Mouse (Mus musculus): ENCODE measurements around the gene Tenm4. TPM values are rescaled to one million over a fixed set of nuclear protein-coding genes. Genes with fewer than 3 reads are reported as not detected.

Tenm4 gene
- polyA plus RNA-seq, 2 experiments = 0.11 to 0.28 TPM

GRCm38 (mm10) chr7:96799816-96800215, 628.8 kb downstream of the Tenm4 start:
- DNase-seq (ENCODE audit: low read depth in 3 of 3, low spot score in 3 of 3) (no peak), ATAC-seq (ENCODE audit: insufficient read depth) (no peak)
- Histone ChIP-seq H3K36me3 (replicated peaks; ENCODE audit: control insufficient read depth, insufficient read depth, low read depth) (no peaks in the 10 kb centered on the region), H3K4me3 (ENCODE audit: insufficient read depth in 1 of 2, low read depth in 2 of 2, low read length in 2 of 2) (no peak overlapping the region), H3K9me3 (ENCODE audit: control insufficient read depth, low read length) (no peaks in the 10 kb centered on the region), H3K4me2 (ENCODE audit: low read depth) (no peak overlapping the region), H3K27ac (no peak overlapping the region), H3K4me1 (replicated peaks; ENCODE audit: control insufficient read depth in 2 of 2, insufficient read depth in 2 of 2, low read length in 1 of 2) (peaks cover 0 to 7% of the 10 kb centered on the region in 2 experiments; a peak in 2 of 4 replicates), H3K27me3 (ENCODE audit: control insufficient read depth, insufficient read depth, low read length) (peaks cover 2% of the 10 kb centered on the region), H3K9ac (replicated peaks) (no peak overlapping the region)
- TF ChIP-seq EP300 (IDR thresholded peaks at IDR 0.05; ENCODE audit: low read depth) (no peak), CTCF (IDR thresholded peaks at IDR 0.05; ENCODE audit: low read depth) (no peak)
- 45% methylated on average over 5 of the region's 5 CpGs for WGBS (ENCODE audit: insufficient replicate concordance)

GRCm38 (mm10) chr7:96801368-96801767, 630.3 kb downstream of the Tenm4 start:
- TF ChIP-seq EP300 (IDR thresholded peaks at IDR 0.05; ENCODE audit: low read depth) = no peak
- TF ChIP-seq CTCF (IDR thresholded peaks at IDR 0.05; ENCODE audit: low read depth) = no peak
- Histone ChIP-seq H3K9me3 (ENCODE audit: control insufficient read depth, low read length) (no peaks in the 10 kb centered on the region), H3K27me3 (ENCODE audit: control insufficient read depth, insufficient read depth, low read length) (peaks cover 2% of the 10 kb centered on the region), H3K4me3 (ENCODE audit: insufficient read depth in 1 of 2, low read depth in 2 of 2, low read length in 2 of 2) (no peak overlapping the region), H3K4me1 (replicated peaks; ENCODE audit: control insufficient read depth in 2 of 2, insufficient read depth in 2 of 2, low read length in 1 of 2) (peaks cover 0 to 3% of the 10 kb centered on the region in 2 experiments; a peak in 1 of 4 replicates), H3K36me3 (replicated peaks; ENCODE audit: control insufficient read depth, insufficient read depth, low read depth) (no peaks in the 10 kb centered on the region), H3K27ac (no peak overlapping the region), H3K9ac (replicated peaks) (no peak overlapping the region), H3K4me2 (ENCODE audit: low read depth) (no peak overlapping the region)
- ATAC-seq (ENCODE audit: insufficient read depth) = no peak
- 15% methylated on average over 9 of the region's 9 CpGs for WGBS (ENCODE audit: insufficient replicate concordance)
- no peak for DNase-seq (ENCODE audit: low read depth in 3 of 3, low spot score in 3 of 3)

- WGBS (ENCODE audit: insufficient replicate concordance) = 61% methylated on average over 3 of the region's 3 CpGs
Observed at GRCm38 (mm10) chr7:96802216-96802615, 631.2 kb downstream of the Tenm4 start.

GRCm38 (mm10) chr7:96806561-96806960, 635.5 kb downstream of the Tenm4 start:
- 60% methylated on average over 1 of the region's 1 CpGs for WGBS (ENCODE audit: insufficient replicate concordance)
- H3K27ac ChIP-seq = no peak overlapping the region
- H3K4me1 ChIP-seq (replicated peaks; ENCODE audit: control insufficient read depth in 2 of 2, insufficient read depth in 2 of 2, low read length in 1 of 2) = peaks cover 0 to 1% of the 10 kb centered on the region in 2 experiments; a peak in 1 of 4 replicates
- ATAC-seq (ENCODE audit: insufficient read depth) = no peak
- H3K4me3 ChIP-seq (ENCODE audit: insufficient read depth in 1 of 2, low read depth in 2 of 2, low read length in 2 of 2) = no peak overlapping the region
- H3K27me3 ChIP-seq (ENCODE audit: control insufficient read depth, insufficient read depth, low read length) = peaks cover 2% of the 10 kb centered on the region; the same call in 1 of the 2 replicates
- no peak overlapping the region for H3K9ac ChIP-seq (replicated peaks)
- no peaks in the 10 kb centered on the region for H3K9me3 ChIP-seq (ENCODE audit: control insufficient read depth, low read length)
- no peak for DNase-seq (ENCODE audit: low read depth in 3 of 3, low spot score in 3 of 3)
- no peaks in the 10 kb centered on the region for H3K36me3 ChIP-seq (replicated peaks; ENCODE audit: control insufficient read depth, insufficient read depth, low read depth)
- no peak overlapping the region for H3K4me2 ChIP-seq (ENCODE audit: low read depth)
- TF ChIP-seq CTCF (IDR thresholded peaks at IDR 0.05; ENCODE audit: low read depth) = no peak
- TF ChIP-seq EP300 (IDR thresholded peaks at IDR 0.05; ENCODE audit: low read depth) = no peak

More at GRCm38 (mm10) chr7:96802216-96802615, 631.2 kb downstream of the Tenm4 start:
- Histone ChIP-seq H3K9ac (replicated peaks) (no peak overlapping the region), H3K27me3 (ENCODE audit: control insufficient read depth, insufficient read depth, low read length) (peaks cover 2% of the 10 kb centered on the region), H3K27ac (no peak overlapping the region), H3K4me2 (ENCODE audit: low read depth) (no peak overlapping the region), H3K4me3 (ENCODE audit: insufficient read depth in 1 of 2, low read depth in 2 of 2, low read length in 2 of 2) (no peak overlapping the region), H3K36me3 (replicated peaks; ENCODE audit: control insufficient read depth, insufficient read depth, low read depth) (no peaks in the 10 kb centered on the region), H3K4me1 (replicated peaks; ENCODE audit: control insufficient read depth in 2 of 2, insufficient read depth in 2 of 2, low read length in 1 of 2) (peaks cover 0 to 2% of the 10 kb centered on the region in 2 experiments; a peak in 1 of 4 replicates), H3K9me3 (ENCODE audit: control insufficient read depth, low read length) (no peaks in the 10 kb centered on the region)
- TF ChIP-seq CTCF (IDR thresholded peaks at IDR 0.05; ENCODE audit: low read depth) (no peak), EP300 (IDR thresholded peaks at IDR 0.05; ENCODE audit: low read depth) (no peak)
- no peak for DNase-seq (ENCODE audit: low read depth in 3 of 3, low spot score in 3 of 3)
- ATAC-seq (ENCODE audit: insufficient read depth) = no peak

GRCm38 (mm10) chr7:96807281-96808058, 636.4 kb downstream of the Tenm4 start:
- Histone ChIP-seq H3K27me3 (ENCODE audit: control insufficient read depth, insufficient read depth, low read length) (peaks cover 2% of the 10 kb centered on the region; the same call in 1 of the 2 replicates), H3K9me3 (ENCODE audit: control insufficient read depth, low read length) (no peaks in the 10 kb centered on the region), H3K4me2 (ENCODE audit: low read depth) (no peak overlapping the region), H3K9ac (replicated peaks) (no peak overlapping the region), H3K4me1 (replicated peaks; ENCODE audit: control insufficient read depth in 2 of 2, insufficient read depth in 2 of 2, low read length in 1 of 2) (0 out of 4 replicates have a peak, but pooled peaks cover 0 to 1% of the 10 kb centered on the region in 2 experiments), H3K4me3 (ENCODE audit: insufficient read depth in 1 of 2, low read depth in 2 of 2, low read length in 2 of 2) (no peak overlapping the region), H3K27ac (no peak overlapping the region), H3K36me3 (replicated peaks; ENCODE audit: control insufficient read depth, insufficient read depth, low read depth) (no peaks in the 10 kb centered on the region)
- TF ChIP-seq CTCF (IDR thresholded peaks at IDR 0.05; ENCODE audit: low read depth) (no peak), EP300 (IDR thresholded peaks at IDR 0.05; ENCODE audit: low read depth) (no peak)
- ATAC-seq (ENCODE audit: insufficient read depth) (no peak), DNase-seq (ENCODE audit: low read depth in 3 of 3, low spot score in 3 of 3) (no peak)
- 69% methylated on average over 15 of the region's 15 CpGs for WGBS (ENCODE audit: insufficient replicate concordance)

Data from liver, embryonic 14.5 days (tissue).